Mouse (Mus musculus): ENCODE measurements at regions not wholly inside any gene's neighbourhood (a gene's known extent, or its start where the extent isn't known, plus 50 kb on each side); places are given as distances from the start of the nearest gene placed in this dataset.

DNA sequence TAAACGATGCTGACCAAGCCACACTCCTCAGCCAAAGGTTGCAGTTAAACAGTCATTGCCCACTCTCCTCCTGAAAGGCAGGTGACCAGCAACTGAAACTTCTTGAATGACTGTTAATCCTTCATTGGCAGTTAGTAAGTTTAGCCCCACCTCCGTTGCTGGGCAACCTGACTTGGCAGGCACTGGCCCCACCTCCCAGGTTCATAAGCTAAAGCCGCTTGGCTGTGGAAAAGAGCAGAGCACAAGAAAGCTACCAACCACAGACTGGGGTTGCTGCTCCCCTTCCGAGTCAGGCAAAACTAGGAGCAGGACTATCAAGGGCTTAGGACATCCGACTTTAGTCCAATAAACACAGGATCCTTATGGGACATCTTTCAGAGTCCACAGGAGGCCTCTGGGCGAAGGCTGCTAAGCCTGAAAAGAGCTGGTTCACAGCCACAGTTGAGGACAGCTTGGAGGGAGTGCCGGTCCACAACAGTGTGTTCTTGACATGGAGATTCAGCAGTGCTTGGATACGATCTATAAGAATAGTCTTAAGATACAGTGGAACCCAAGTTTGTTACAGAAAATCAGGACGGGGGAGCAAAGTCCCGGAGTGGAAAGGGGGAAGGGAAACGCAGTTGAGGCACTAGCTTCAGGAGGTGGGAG lies 67.7 kb upstream of the Kcnma1 start:
- peak; percentile 92 for DNase-seq

DNA sequence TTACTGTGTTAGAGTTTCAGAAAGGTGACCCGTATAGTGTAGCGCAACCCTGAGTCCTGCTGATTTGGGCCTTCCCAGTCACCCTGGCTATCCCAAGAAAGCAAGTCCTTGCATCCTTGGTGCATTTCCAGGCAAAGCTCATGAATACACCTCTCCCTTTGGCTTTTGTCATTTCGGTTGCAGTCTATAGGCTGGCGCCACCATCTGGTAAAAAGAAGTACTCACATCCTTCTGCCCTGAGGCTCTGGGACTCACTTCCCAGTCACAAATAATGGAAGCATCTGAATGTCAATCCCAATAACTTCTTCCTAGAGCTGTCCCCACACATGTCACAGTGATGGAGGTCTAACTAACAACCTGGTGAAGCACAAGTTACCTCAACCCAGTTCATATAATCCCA lies 54.4 kb upstream of the Kcnma1 start:
- peak; percentile 22 for DNase-seq

DNA sequence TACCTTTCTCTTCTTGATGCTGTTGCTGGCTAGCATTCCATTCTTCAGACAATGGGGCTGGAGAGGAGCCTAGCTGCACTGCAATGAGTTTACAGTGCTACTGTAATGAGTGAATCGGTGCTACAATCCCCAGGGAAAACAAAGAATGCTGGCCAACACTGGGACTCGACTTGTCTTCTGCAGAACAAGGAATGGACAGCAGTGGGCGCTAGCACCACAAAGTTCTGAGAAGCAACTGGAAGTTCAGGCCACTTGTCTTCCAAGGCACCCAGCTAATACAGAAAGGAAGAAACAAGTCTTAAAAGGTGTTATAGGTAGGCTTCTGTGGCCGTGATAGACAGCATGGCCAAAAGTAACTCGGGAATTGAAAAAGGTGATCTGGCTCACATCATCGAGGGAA lies 53.4 kb upstream of the Kcnma1 start:
- peak; percentile 79 for DNase-seq

DNA sequence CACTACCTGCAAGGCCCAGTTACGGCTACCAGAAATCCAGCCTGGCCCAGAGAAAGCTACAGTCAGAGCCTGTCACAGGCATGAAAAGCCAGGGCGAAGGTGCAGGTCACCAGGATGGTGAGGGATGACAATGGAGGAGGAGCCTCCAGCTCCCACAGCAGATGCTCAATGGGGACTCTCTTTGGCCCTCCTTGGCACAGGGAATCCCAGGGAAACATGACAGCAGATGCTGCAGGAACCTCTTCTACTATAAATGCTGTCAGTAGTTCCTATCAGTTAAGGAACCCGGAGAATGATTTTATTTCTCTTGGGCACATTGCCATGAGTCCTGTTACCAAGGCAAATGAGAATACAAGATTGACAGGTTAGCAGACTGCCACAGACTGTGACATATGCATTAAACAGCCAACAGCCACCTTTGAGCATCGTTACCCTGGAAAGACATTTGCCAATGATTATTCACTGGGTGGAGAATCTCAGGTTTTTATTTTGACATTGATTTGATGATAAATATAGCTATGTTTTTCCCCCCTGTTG lies 51.0 kb upstream of the Kcnma1 start:
- DNase-seq: no peak

Data from kidney, adult 9 months (tissue).